Mouse (Mus musculus) lung, postnatal 0 days (tissue): Measurements from ENCODE around the gene Gm16506. TPM values are rescaled to one million over a fixed set of nuclear protein-coding genes. Genes with fewer than 3 reads are reported as not detected.
"Not testable (repeated sequence)": the region's sequence is repeated elsewhere in the genome, so short reads cannot be mapped to it uniquely, and the experiment has no call there.

Source experiments
- ATAC-seq: fragments of 200-750 bp; cut with Nextera tagmentation; 2 replicates; pipeline ENCODE4 v1.8.0; 2017; ENCODE audit warnings: moderate library complexity
- DNase-seq: peaks from one replicate; pipeline ENCODE4 v3.0.0-alpha.2; 2016; ENCODE audit warnings: low spot score
- H3K27ac ChIP-seq: fragments of 300-500 bp; sonication (generic); 2 replicates; pipeline ENCODE4 v1.5.1; 2014; ENCODE audit warnings: antibody characterized with exemption, mild to moderate bottlenecking, low read length, mixed read lengths
- H3K27me3 ChIP-seq: fragments of 300-500 bp; sonication (generic); replicated peaks from 2 replicates; pipeline ENCODE4 v1.6.1; 2014; ENCODE audit warnings: low read length, mixed read lengths; ENCODE audit not compliant: insufficient read depth
- H3K36me3 ChIP-seq: fragments of 300-500 bp; sonication (generic); 2 replicates; pipeline ENCODE4 v1.6.1; 2014; ENCODE audit warnings: low read length, mixed read lengths; ENCODE audit not compliant: insufficient read depth
- H3K4me1 ChIP-seq: fragments of 300-500 bp; sonication (generic); 2 replicates; pipeline ENCODE4 v1.6.1; 2014; ENCODE audit warnings: antibody characterized with exemption, low read depth, low read length, mixed read lengths; ENCODE audit not compliant: insufficient read depth
- H3K4me2 ChIP-seq: fragments of 300-500 bp; sonication (generic); replicated peaks from 2 replicates; pipeline ENCODE4 v1.6.1; 2014; ENCODE audit warnings: low read depth, mild to moderate bottlenecking, low read length, moderate library complexity, mixed read lengths
- H3K4me3 ChIP-seq: fragments of 300-500 bp; sonication (generic); 2 replicates; pipeline ENCODE4 v1.5.1; 2014; ENCODE audit warnings: low read depth, low read length
- H3K9ac ChIP-seq: fragments of 300-500 bp; sonication (generic); replicated peaks from 2 replicates; pipeline ENCODE4 v1.6.1; 2014; ENCODE audit warnings: low read depth, mild to moderate bottlenecking
- H3K9me3 ChIP-seq: fragments of 300-500 bp; sonication (generic); 2 replicates; pipeline ENCODE4 v1.6.1; 2016; ENCODE audit warnings: low read length, mixed read lengths
- WGBS: fragments of 180-500 bp; shearing (Covaris S2); extraction: QIAGEN DNeasy Blood & Tissue Kit; methylation state at CpG from one replicate; pipeline ENCODE4 v1.1.7; 2014; 5-methylcytosine and 5-hydroxymethylcytosine counted together
- polyA plus RNA-seq: library from polyadenylated mRNA; unstranded; fragments of >200 nt; fragmentation: Nextera tagmentation; extraction: Ambion mirVana; gene quantifications from 2 replicates; pipeline ENCODE4 v1.2.1, GENCODE M21; 2015

Gm16506 gene
- polyA plus RNA-seq, result not detected in 2 replicates

DNA sequence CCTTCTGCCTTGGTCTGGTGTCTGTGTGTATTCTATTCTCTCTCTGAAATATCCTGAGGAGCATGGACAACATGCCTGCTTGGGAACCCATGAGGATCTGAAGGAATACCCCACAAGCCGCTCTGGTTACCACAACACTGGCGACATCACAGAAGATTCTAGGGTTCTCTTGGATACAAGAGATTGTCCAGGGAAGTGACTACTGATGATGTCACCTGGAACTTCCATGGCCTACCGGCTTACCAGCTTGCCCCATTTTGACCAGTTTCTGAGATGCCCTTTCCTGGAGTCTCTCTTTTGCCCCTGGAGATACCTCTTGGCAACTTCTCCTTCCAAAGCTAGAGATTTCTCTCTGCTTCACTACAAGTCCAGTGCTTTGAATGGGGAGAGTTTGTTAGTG, at the start of gene Gm16506:
Gene Gm16506 (minus strand): TSS at position 101 of the 400 bp plus-strand sequence.
- DNase-seq, H3K36me3 ChIP-seq, H3K9me3 ChIP-seq, H3K4me1 ChIP-seq, H3K27me3 ChIP-seq, H3K27ac ChIP-seq, ATAC-seq, H3K4me2 ChIP-seq, H3K4me3 ChIP-seq, H3K9ac ChIP-seq: not testable (repeated sequence)
- 95% methylated on average over 2 of the region's 3 CpGs for WGBS

DNA sequence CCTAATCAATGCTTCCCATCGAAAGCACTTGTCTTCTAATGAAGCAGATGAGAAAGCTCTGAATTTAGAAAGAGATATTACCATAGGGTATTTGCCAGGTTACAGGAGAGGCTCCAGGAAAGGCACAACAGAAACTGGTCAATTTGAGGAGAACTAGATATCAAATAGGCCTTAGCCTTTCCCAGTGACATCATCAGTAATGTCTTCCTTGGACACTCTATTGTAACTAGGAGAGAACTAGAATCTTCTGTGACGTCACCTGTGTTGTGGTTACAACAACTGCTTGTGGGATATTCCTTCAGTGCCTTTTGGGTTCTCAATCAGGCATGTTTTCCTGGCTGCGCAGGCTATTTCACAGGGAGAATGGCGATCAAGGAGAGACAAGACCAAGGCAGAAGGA, 20.3 kb upstream of the Gm16506 start, which contains the start of gene Gm6526:
Gene Gm6526 (plus strand): TSS at position 301 of the 400 bp plus-strand sequence.
- H3K9ac ChIP-seq, H3K27me3 ChIP-seq, H3K4me3 ChIP-seq, DNase-seq, ATAC-seq, H3K4me2 ChIP-seq, H3K36me3 ChIP-seq, H3K9me3 ChIP-seq, H3K27ac ChIP-seq, H3K4me1 ChIP-seq: not testable (repeated sequence)
- WGBS, result 68% methylated on average over 4 of the region's 4 CpGs

GRCm38 (mm10) chr14:43697621-43698020, 29.7 kb downstream of the Gm16506 start, which contains the start of gene Gm7324:
Gm7324 (plus strand) TSS chr14:43697828.
- 84% methylated on average over 4 of the region's 4 CpGs for WGBS

GRCm38 (mm10) chr14:43677099-43677498, 50.2 kb downstream of the Gm16506 start, which contains the start of gene Gm8165:
Gm8165 (minus strand) TSS chr14:43677199.
- H3K27ac ChIP-seq, H3K4me3 ChIP-seq, H3K27me3 ChIP-seq, H3K9me3 ChIP-seq, DNase-seq, H3K36me3 ChIP-seq, ATAC-seq, H3K4me1 ChIP-seq, H3K9ac ChIP-seq, H3K4me2 ChIP-seq: not testable (repeated sequence)
- no CpG with 5 or more reads among the region's 2 CpGs for WGBS

More at GRCm38 (mm10) chr14:43697621-43698020, 29.7 kb downstream of the Gm16506 start, which contains the start of gene Gm7324:
- ATAC-seq, DNase-seq, H3K36me3 ChIP-seq, H3K4me2 ChIP-seq, H3K4me3 ChIP-seq, H3K4me1 ChIP-seq, H3K27me3 ChIP-seq, H3K27ac ChIP-seq, H3K9me3 ChIP-seq, H3K9ac ChIP-seq: not testable (repeated sequence)

Other genes with a start within 250 kb of the Gm16506 start
- not detected in 2 replicates for gene Gm5799, start 183.9 kb downstream of the Gm16506 start, polyA plus RNA-seq
- not detected in 2 replicates for gene Gm17654, start 148.3 kb downstream of the Gm16506 start, polyA plus RNA-seq
- not detected in 2 replicates for gene Gm10375, start 119.5 kb downstream of the Gm16506 start, polyA plus RNA-seq
- gene Gm8165, start 50.3 kb downstream of the Gm16506 start, polyA plus RNA-seq, result not detected in 2 replicates
- 0.54 and 0.56 TPM in 2 replicates for gene Gm7324, start 29.7 kb downstream of the Gm16506 start, polyA plus RNA-seq
- not detected in 2 replicates for gene Gm6526, start 20.4 kb upstream of the Gm16506 start, polyA plus RNA-seq
- not detected in 2 replicates for gene Gm8180, start 57.3 kb upstream of the Gm16506 start, polyA plus RNA-seq
- gene Ear1, start 148.0 kb upstream of the Gm16506 start, polyA plus RNA-seq, result 12.5 and 14.2 TPM in 2 replicates
- not detected in 2 replicates for gene Ear10, start 196.1 kb upstream of the Gm16506 start, polyA plus RNA-seq
- 7.7 and 11.5 TPM in 2 replicates for gene Gm8113, start 197.9 kb upstream of the Gm16506 start, polyA plus RNA-seq
- not detected in 2 replicates for gene Ang5, start 229.6 kb upstream of the Gm16506 start, polyA plus RNA-seq